Mouse (Mus musculus) heart, embryonic 13.5 days (tissue): ENCODE data around the gene Hepacam. TPM values are rescaled to one million over a fixed set of nuclear protein-coding genes. Genes with fewer than 3 reads are reported as not detected.

Source experiments
- ATAC-seq: fragments of 200-750 bp; cut with Nextera tagmentation; 2 replicates; pipeline ENCODE4 v1.8.0; 2017; ENCODE audit warnings: moderate TSS enrichment; ENCODE audit not compliant: insufficient number of reproducible peaks, low FRiP score, low TSS enrichment; ENCODE audit errors: extremely low read depth
- H3K27ac ChIP-seq: fragments of 300-500 bp; sonication (generic); replicated peaks from 2 replicates; pipeline ENCODE4 v1.5.1; 2015; ENCODE audit warnings: moderate library complexity, mild to moderate bottlenecking, inconsistent platforms
- H3K27me3 ChIP-seq: fragments of 300-500 bp; sonication (generic); replicated peaks from 2 replicates; pipeline ENCODE4 v1.6.1; 2015; ENCODE audit warnings: mild to moderate bottlenecking, inconsistent platforms
- H3K36me3 ChIP-seq: fragments of 300-500 bp; sonication (generic); 2 replicates; pipeline ENCODE4 v1.6.1; 2015; ENCODE audit warnings: mild to moderate bottlenecking, inconsistent platforms
- H3K4me1 ChIP-seq: fragments of 300-500 bp; sonication (generic); 2 replicates; pipeline ENCODE4 v1.6.1; 2015; ENCODE audit warnings: inconsistent platforms
- H3K4me2 ChIP-seq: fragments of 300-500 bp; sonication (generic); 2 replicates; pipeline ENCODE4 v1.6.1; 2015; ENCODE audit warnings: inconsistent platforms, mild to moderate bottlenecking, moderate library complexity
- H3K4me3 ChIP-seq: fragments of 300-500 bp; sonication (generic); 2 replicates; pipeline ENCODE4 v1.5.1; 2015; ENCODE audit warnings: moderate library complexity, mild to moderate bottlenecking, inconsistent platforms
- H3K9ac ChIP-seq: fragments of 300-500 bp; sonication (generic); 2 replicates; pipeline ENCODE4 v1.6.1; 2015; ENCODE audit warnings: inconsistent platforms, mild to moderate bottlenecking, moderate library complexity
- H3K9me3 ChIP-seq: fragments of 300-500 bp; sonication (generic); 2 replicates; pipeline ENCODE4 v1.6.1; 2016; ENCODE audit warnings: inconsistent platforms
- WGBS: fragments of 180-500 bp; shearing (Covaris S2); methylation state at CpG from one replicate; pipeline ENCODE4 v1.1.7; 2015; ENCODE audit warnings: mixed read lengths; 5-methylcytosine and 5-hydroxymethylcytosine counted together
- polyA plus RNA-seq: library from polyadenylated mRNA; unstranded; fragments of >200 nt; fragmentation: Nextera tagmentation; extraction: Ambion mirVana; gene quantifications from 2 replicates; pipeline ENCODE4 v1.2.1, GENCODE M21; 2015

Hepacam gene
- polyA plus RNA-seq, 1 experiment from 2014 or later = 0.07 TPM

DNA sequence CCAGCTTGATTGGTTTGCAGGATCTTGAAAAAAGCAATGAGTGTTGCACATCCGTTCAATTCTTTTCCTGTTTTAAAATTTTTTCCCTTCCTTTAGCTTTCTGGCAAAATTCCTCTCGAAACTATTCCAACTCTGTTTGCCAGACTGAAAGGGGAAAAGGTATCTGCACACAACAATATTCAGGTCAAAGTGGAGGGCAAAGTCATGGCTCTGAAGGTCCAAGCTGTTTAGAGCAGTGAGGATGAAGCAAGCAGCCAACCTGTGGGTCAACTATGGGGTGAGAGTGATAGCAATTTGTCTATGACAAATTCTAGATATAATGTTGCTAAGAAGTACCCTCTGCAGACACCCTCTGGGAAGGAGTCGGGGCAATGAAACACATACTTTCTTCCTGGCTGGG is 47.5 kb downstream of the Hepacam start:
- no peak for ATAC-seq
- no peak overlapping the region for H3K4me3 ChIP-seq
- no peak overlapping the region for H3K4me2 ChIP-seq
- peaks cover 17% of the 10 kb centered on the region for H3K4me1 ChIP-seq
- no peak overlapping the region for H3K9ac ChIP-seq
- H3K27ac ChIP-seq = no peak overlapping the region
- H3K36me3 ChIP-seq = peaks cover 5% of the 10 kb centered on the region; the same call in 1 of the 2 replicates
- 68% methylated on average over 3 of the region's 3 CpGs for WGBS
- H3K9me3 ChIP-seq = no peaks in the 10 kb centered on the region
- H3K27me3 ChIP-seq = 0 out of 2 replicates have a peak, but pooled peaks cover 3% of the 10 kb centered on the region

DNA sequence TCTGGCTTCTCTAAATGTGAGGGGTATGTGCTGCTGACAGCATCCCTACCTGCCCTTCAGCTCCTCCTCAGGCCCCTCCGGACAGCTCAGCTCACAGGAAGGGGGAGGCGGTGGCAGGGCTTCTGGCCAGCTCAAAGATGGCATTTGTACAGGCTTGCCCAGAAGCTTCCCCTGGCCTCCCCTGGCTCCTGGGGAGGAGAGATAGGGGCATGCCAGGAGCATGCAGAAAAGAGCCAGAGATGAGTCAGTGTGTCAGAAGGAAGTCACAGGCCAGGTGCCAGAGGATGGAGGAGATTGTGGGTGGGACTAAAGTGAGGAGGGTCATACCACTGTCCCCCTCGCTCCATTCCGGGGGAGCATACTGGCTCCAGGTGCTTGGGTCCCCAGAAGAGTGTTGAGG is 51.6 kb downstream of the Hepacam start:
- 70% methylated on average over 4 of the region's 4 CpGs for WGBS
- no peak overlapping the region for H3K4me2 ChIP-seq
- H3K9ac ChIP-seq = no peak overlapping the region
- no peaks in the 10 kb centered on the region for H3K9me3 ChIP-seq
- H3K4me1 ChIP-seq = peaks cover 13% of the 10 kb centered on the region; the same call in 1 of the 2 replicates
- no peaks in the 10 kb centered on the region for H3K36me3 ChIP-seq
- H3K27ac ChIP-seq = no peak overlapping the region
- ATAC-seq = no peak
- no peak overlapping the region for H3K4me3 ChIP-seq
- H3K27me3 ChIP-seq = peaks cover 13% of the 10 kb centered on the region; the same call in 1 of the 2 replicates

DNA sequence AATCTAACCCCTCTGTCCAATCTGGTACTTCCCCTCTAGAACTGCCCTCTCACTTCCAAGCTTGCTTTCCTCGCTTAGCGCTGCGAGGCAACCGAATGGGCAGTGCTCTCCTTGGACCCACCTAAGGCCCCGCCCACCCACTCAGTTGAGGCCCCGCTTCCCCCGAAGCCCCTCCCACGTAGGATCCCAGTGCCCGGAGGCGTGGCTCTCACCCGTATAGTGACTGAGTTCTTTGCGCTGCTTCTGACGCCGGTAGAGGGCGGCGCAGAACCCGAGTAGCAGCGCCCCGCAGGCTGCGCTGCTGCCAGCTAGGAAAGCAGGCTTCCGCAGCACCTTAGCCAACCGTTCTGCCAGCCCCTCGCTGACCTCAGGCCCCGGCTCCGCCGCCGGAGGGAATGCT is 53.5 kb downstream of the Hepacam start:
- H3K36me3 ChIP-seq = no peaks in the 10 kb centered on the region
- WGBS = under 1% methylated on average over 27 of the region's 27 CpGs
- no peaks in the 10 kb centered on the region for H3K9me3 ChIP-seq
- H3K4me1 ChIP-seq = peaks cover 13% of the 10 kb centered on the region; the same call in 1 of the 2 replicates
- no peak overlapping the region for H3K27ac ChIP-seq
- peak overlapping the region; percentile 72 for H3K4me2 ChIP-seq
- peak overlapping the region; percentile 69 for H3K9ac ChIP-seq
- peaks cover 23% of the 10 kb centered on the region; the same call in 1 of the 2 replicates for H3K27me3 ChIP-seq
- peak; percentile 78; the same call in 1 of the 2 replicates for ATAC-seq
- peak overlapping the region; percentile 44 for H3K4me3 ChIP-seq

DNA sequence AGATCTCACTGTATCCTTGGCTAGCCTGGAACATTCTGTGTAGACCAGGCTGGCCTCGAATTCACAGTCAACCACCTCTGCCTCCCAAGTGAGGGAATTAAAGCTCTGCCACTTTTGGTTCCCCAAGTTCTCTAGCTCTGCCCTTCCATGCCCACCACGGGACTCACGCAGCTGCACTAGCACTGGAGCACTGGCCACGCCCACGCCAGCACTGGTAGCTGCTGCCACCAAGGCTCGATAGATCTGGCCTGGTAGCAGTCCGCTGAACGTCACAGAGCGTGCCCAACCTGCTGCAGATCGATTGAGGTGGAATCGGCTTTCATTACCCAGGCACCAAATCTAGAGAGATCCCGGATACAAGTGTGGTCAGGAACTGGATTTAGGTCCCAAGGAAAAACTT is 54.1 kb downstream of the Hepacam start:
- Histone ChIP-seq H3K9me3 (no peaks in the 10 kb centered on the region), H3K27ac (no peak overlapping the region), H3K27me3 (peaks cover 26% of the 10 kb centered on the region; the same call in 1 of the 2 replicates), H3K9ac (peak overlapping the region; percentile 69; the same call in 1 of the 2 replicates), H3K4me2 (peak overlapping the region; percentile 72), H3K36me3 (no peaks in the 10 kb centered on the region), H3K4me3 (peak overlapping the region; percentile 44), H3K4me1 (peaks cover 13% of the 10 kb centered on the region; the same call in 1 of the 2 replicates)
- no peak for ATAC-seq
- WGBS = 26% methylated on average over 12 of the region's 12 CpGs

DNA sequence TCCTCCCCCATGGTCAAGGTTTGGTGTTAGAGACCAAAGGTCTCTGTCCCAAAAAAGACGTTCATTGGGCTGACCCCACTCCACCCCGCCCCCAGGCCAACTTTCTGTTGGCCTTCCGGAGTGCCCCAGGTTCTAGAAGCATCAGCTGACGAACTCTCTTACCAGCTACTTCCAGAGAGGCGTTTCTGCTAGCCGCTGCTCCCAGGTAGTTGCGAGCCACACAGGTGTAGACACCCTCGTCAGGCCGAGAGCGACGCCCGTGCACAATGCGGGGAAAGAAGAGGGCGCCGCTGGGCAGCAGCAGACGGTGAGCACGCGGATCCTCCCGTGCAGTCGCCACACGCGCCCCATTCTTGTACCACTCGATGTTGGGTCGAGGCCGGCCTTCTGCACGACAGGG is 62.2 kb downstream of the Hepacam start:
- Histone ChIP-seq H3K4me3 (no peak overlapping the region), H3K27ac (no peak overlapping the region), H3K4me1 (peaks cover 24% of the 10 kb centered on the region), H3K4me2 (no peak overlapping the region), H3K9ac (no peak overlapping the region), H3K9me3 (no peaks in the 10 kb centered on the region), H3K27me3 (peaks cover 91% of the 10 kb centered on the region), H3K36me3 (no peaks in the 10 kb centered on the region)
- 0 out of 2 replicates have a peak, but pooled peaks have one; percentile 5 for ATAC-seq
- 19% methylated on average over 26 of the region's 26 CpGs for WGBS

DNA sequence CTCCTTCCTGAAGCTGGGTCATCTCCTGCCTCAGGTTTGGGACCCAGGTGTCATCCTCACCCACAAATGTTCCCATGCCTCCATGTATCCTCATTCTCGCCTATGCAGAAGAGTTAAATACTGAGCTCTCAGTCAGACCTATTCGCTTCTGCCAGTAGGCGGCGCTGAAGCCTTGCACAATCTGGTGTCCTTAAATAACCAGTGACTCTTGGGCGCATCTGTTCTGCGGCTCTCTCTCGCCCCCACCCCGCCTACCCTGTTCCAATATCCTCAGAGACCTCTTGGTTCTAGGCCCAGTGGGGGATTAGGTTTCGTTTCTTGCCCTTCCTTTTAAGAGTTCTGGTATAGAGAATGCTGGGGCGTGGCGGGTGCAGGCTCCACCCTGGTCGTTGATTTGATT is 63.4 kb downstream of the Hepacam start:
- Histone ChIP-seq H3K27me3 (peaks cover 96% of the 10 kb centered on the region), H3K9me3 (no peaks in the 10 kb centered on the region), H3K36me3 (no peaks in the 10 kb centered on the region), H3K4me3 (peak overlapping the region; percentile 29; the same call in 1 of the 2 replicates), H3K4me1 (peaks cover 25% of the 10 kb centered on the region), H3K27ac (no peak overlapping the region), H3K9ac (no peak overlapping the region; the same call in 1 of the 2 replicates), H3K4me2 (peak overlapping the region; percentile 55)
- WGBS = 4% methylated on average over 12 of the region's 12 CpGs
- peak; percentile 40; the same call in 1 of the 2 replicates for ATAC-seq

DNA sequence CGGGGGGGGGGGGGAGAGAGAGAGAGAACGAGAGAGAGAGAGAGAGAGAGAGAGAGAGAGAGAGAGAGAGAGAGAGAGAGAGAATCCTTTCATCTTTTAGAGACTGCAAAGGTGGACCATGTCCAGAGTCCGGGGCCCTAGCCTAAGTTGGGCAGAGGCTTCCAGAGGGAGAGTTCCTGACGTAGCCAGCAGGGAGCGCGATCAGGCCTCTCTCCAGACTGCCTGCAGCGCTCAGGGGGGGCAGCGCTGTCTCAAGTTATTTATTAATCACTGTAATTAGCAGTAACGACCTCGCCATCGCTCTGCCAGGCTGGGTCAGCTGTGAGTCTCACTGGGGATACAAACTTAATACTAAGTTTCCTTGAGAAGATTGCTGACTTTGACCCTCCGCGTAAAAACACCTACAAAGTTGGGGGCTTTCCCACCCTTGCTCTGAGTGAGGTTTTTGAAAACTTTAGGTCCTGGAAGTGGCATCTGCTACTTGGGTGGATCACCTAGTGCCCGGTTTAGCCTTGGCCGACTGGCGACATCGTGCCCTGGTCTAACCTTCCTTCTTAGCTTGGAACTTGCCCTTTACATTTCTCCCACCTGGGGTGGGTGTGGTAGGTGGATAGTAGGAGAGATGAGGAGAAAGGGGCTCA is 65.0 kb downstream of the Hepacam start:
- peaks cover 92% of the 10 kb centered on the region for H3K27me3 ChIP-seq
- 0 out of 2 replicates have a peak overlapping the region, but pooled peaks have one; percentile 28 for H3K9ac ChIP-seq
- H3K4me1 ChIP-seq = peaks cover 25% of the 10 kb centered on the region
- peak overlapping the region; percentile 72 for H3K4me2 ChIP-seq
- 2% methylated on average over 16 of the region's 17 CpGs for WGBS
- peak overlapping the region; percentile 46 for H3K4me3 ChIP-seq
- no peaks in the 10 kb centered on the region for H3K9me3 ChIP-seq
- H3K36me3 ChIP-seq = no peaks in the 10 kb centered on the region
- ATAC-seq = no peak
- H3K27ac ChIP-seq = no peak overlapping the region

DNA sequence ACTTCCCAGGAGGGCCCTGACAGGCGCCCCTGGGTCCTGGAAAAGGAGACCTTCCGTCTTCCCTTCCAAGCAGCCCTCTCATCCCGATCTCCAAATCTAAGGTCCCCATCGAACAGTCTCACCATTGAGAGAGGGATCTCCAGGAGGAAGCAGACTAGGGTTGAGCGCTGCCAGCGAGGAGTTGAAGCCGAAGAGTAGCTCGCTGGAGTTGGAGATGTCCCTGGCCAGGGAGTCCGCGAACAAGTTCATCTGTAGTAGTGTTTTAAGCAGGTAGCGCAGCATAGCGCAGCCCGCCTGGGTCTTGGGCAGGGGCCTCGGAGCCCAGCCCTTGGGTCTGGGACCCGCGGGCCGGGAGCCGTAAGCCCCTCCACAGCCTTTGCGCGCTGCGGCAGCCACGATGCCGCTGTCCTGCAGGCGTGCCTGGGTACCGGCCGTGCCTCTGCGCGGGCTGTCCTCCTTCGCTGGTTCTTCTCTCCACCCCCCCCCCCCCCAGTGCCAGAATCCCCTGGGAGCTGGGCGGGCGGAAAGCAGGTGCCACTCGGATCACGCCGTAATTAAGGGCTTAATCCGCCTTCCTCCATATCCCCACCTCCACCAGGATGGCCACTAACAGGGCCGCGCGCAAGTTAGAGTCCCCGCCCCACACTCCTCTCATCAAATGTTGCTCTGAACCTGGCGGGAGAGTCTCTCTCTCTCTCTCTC is 65.7 kb downstream of the Hepacam start, which contains the start of gene Robo3:
TSS of gene Robo3 (minus strand) at position 527 of the 702 bp plus-strand sequence.
- H3K4me2 ChIP-seq = peak within 1 kb of the TSS; percentile 72
- H3K4me3 ChIP-seq = peak within 1 kb of the TSS; percentile 46
- ATAC-seq = no peak
- WGBS = under 1% methylated on average over 40 of the region's 40 CpGs
- no peak within 1 kb of the TSS for H3K27ac ChIP-seq
- peaks cover 25% of the 10 kb centered on the region for H3K4me1 ChIP-seq
- H3K36me3 ChIP-seq = no peaks in the 10 kb centered on the region
- peak within 1 kb of the TSS; percentile 28; the same call in 1 of the 2 replicates for H3K9ac ChIP-seq
- no peaks in the 10 kb centered on the region for H3K9me3 ChIP-seq
- peaks cover 84% of the 10 kb centered on the region for H3K27me3 ChIP-seq

DNA sequence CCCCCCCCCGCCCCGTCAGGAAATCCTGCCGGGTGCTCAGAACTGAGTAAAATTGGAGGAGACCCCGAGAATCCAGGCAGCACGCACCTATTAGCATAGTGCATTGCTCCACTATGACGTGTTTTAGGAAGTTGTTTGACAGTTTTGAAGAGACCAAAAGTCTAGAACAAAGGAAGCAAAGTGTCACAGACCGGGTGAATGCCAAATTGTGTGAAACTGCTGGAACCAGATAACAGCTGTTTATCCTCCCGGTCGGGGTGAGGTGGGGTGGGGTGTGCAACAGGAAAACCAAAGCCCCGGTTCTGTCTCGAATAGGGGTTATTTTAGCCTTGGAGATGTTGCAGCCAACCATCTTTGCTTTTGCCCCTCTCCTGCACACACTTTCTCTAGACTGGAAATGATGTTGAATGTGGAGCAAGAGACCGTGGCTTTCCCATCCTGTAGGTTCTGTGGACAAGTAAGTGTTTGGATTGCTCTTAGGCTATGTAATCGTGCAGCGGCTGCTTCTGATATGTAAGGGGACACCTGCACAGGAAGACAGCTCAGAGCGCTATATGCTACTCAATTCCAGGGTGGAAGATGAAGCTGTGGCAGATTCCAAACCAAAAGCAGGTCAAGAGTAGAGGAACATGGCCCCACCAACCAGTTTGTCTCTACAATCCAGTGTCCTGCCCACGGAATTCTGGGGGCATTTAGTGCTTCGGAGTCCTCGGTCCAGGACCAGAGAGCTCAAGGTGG is 66.8 kb downstream of the Hepacam start:
- Histone ChIP-seq H3K27me3 (peaks cover 73% of the 10 kb centered on the region), H3K9ac (no peak overlapping the region), H3K27ac (no peak overlapping the region), H3K4me2 (peak overlapping the region; percentile 72), H3K4me3 (peak overlapping the region; percentile 46), H3K4me1 (peaks cover 28% of the 10 kb centered on the region), H3K36me3 (no peaks in the 10 kb centered on the region), H3K9me3 (no peaks in the 10 kb centered on the region)
- no peak for ATAC-seq
- 3% methylated on average over 18 of the region's 18 CpGs for WGBS

DNA sequence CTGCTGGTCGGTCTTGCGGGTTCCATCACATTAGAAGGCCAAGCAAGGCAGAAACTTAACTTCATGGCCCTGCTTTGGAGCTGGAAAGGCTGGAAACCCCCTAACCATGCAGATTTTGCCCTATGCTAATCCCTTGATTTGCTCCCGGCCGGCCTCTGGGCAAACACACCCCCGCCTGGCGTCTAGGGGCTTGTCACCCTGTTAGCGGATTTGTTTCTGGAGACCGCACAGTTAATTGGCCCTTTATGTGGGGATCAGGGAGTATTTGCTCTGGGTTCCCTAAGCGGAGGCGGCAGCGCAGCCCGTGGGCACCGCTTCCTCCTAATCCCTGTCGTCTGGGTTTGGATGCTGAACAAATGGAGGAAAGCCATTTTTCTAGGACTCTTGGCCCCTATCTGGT is 67.8 kb downstream of the Hepacam start:
- 3% methylated on average over 14 of the region's 14 CpGs for WGBS
- Histone ChIP-seq H3K4me2 (no peak overlapping the region), H3K36me3 (no peaks in the 10 kb centered on the region), H3K27ac (no peak overlapping the region), H3K9me3 (no peaks in the 10 kb centered on the region), H3K4me3 (no peak overlapping the region), H3K9ac (no peak overlapping the region), H3K4me1 (peaks cover 28% of the 10 kb centered on the region), H3K27me3 (peaks cover 64% of the 10 kb centered on the region)
- no peak for ATAC-seq

DNA sequence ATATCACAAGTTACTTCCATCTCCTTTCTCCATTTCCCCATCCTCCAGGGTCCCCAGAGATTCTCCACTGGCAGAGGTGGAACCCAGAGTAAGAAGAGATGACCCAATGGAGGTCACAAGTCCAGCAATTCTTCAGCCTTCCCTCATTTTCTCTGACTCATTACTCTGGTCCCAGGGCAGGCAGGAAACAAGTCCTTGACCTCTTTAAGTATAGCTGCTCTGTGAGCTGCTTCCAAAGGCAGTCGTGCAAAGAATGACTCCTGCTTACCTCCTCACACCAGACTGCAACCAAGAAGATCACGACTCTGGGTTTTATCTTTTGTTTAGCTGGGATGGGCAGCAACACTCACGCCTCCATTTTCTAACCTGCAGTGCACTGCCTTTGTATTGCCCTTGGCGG is 68.5 kb downstream of the Hepacam start:
- Histone ChIP-seq H3K27ac (no peak overlapping the region), H3K36me3 (no peaks in the 10 kb centered on the region), H3K9me3 (no peaks in the 10 kb centered on the region), H3K27me3 (peaks cover 57% of the 10 kb centered on the region), H3K9ac (no peak overlapping the region), H3K4me1 (peaks cover 28% of the 10 kb centered on the region), H3K4me2 (no peak overlapping the region), H3K4me3 (no peak overlapping the region)
- WGBS = 4% methylated on average over 4 of the region's 4 CpGs
- no peak for ATAC-seq
